Mouse (Mus musculus) liver, adult 2 months (tissue): ENCODE measurements around the gene Kcnb1.

Experiments
- CTCF ChIP-seq: fragments of 200-500 bp; IDR thresholded peaks from 2 replicates; pipeline ENCODE4 v1.5.1; 2011; ENCODE audit warnings: low read depth, low read length, control low read depth
- POLR2A ChIP-seq: fragments of 200-500 bp; IDR thresholded peaks from 2 replicates; pipeline ENCODE4 v1.6.1; 2011; ENCODE audit warnings: low read length, control low read depth; ENCODE audit not compliant: insufficient read depth; ENCODE audit errors: extremely low read depth

DNA sequence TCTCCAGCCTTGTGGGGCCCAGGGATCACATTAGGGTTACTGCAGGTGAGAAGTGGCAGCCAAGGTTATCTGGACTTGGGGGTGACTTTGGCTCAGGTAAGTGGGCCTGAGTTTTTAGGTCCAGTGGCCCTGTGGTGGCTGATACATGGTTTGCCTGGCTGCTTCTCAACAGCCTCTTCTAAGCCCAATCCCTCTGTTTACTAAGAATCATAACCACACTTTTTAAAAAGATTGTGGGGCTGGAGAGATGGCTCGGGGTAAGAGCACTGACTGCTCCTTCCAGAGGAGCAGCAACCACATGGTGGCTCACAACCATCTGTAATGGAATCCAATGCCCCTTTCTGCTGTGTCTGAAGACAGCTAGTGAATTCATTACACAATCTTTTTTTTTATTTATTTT, 123.9 kb downstream of the Kcnb1 start:
- TF ChIP-seq CTCF = no peak
- no peak for TF ChIP-seq POLR2A
